Mouse (Mus musculus) brain, embryonic 14.5 days (tissue): ENCODE data around the gene Rab11fip5.

Experiments
- CTCF ChIP-seq: fragments of 200-500 bp; IDR thresholded peaks from 2 replicates; pipeline ENCODE4 v1.5.1; 2012; ENCODE audit warnings: inconsistent platforms, mild to moderate bottlenecking, moderate library complexity, borderline replicate concordance; ENCODE audit not compliant: insufficient read depth, insufficient read length; ENCODE audit errors: extremely low read depth
- POLR2A ChIP-seq: fragments of 200-500 bp; IDR thresholded peaks from 2 replicates; pipeline ENCODE4 v1.6.1; 2012; ENCODE audit warnings: mild to moderate bottlenecking, inconsistent platforms, borderline replicate concordance; ENCODE audit not compliant: poor library complexity, insufficient read depth, insufficient read length, severe bottlenecking; ENCODE audit errors: extremely low read depth

- TF ChIP-seq CTCF (no peak), POLR2A (no peak)
Measured at GRCm38 (mm10) chr6:85334251-85334650, 40.2 kb downstream of the Rab11fip5 start.
